Mouse (Mus musculus) spleen, postnatal 36 days (tissue): ENCODE results near the gene Sgcd.

Experiments
- DNase-seq, 2 experiments: peaks; one replicate each; pipeline ENCODE4 v3.0.0; 2022; ENCODE audit warnings: low spot score in 2 of 2, mixed read lengths in 1 of 2

Gene Sgcd

GRCm38 (mm10) chr11:47988697-47989533 lies at the start of gene Sgcd:
Sgcd (minus strand) TSS chr11:47988969.
- no peak for DNase-seq

DNA sequence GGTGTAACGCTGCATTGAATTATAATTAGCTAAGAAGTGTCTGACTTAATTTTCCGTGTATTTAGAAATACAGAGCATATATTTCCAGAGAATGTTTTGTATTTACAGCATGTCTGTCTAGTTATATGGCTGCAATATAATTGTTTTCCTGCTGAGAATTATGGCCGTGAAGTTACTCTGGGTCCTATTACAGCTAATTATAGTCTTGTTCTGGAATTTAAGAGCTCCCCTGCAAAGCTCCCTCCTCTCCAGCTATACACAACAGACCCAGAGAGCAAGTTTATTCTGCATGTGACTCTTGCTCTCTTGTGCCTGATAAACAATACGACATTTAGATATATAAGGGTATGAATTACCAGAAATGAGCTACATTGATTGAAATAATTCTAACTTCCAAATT lies 49.3 kb upstream of the Sgcd start:
- no peak for DNase-seq

DNA sequence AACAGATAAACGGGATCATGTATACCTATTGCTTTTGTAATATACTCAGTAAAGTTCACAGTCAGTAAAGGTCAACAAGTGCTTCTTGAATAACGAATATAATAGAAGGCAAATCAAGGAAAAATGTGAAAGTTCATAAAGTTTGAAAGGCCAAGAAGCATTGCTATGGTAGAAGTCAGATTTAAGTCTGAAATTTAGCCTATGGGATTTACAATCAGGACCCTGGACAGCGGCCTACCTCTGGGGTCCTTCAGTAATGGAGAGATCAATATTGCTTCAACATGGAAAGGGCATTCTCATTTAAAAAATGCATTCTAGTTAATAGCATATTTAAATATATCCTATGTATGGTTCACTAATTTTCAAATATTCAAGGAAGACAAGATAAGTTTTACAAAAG lies 24.1 kb upstream of the Sgcd start:
- DNase-seq, result no peak

DNA sequence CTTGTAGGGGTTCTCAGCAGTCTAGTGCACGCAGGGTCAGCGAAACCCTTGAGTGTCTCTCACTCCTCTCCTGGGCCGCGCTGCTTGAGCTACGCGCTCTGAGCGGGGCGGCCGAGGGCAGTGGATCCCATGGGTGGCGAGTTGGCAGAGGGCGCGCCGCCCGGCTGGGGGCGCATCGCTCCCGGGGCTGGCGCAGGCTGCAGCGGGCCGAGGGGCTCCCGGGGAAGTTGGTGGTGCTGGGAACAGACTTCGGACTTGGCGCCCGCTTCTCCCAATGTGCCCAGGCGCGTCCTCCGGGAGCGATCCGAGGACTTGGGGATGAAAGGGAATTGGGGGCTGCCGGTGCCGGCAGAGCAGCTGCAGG lies 454 bp downstream of the Sgcd start:
- no peak for DNase-seq

- no peak for DNase-seq
Observed at GRCm38 (mm10) chr11:47987893-47988267, 889 bp downstream of the Sgcd start.

DNA sequence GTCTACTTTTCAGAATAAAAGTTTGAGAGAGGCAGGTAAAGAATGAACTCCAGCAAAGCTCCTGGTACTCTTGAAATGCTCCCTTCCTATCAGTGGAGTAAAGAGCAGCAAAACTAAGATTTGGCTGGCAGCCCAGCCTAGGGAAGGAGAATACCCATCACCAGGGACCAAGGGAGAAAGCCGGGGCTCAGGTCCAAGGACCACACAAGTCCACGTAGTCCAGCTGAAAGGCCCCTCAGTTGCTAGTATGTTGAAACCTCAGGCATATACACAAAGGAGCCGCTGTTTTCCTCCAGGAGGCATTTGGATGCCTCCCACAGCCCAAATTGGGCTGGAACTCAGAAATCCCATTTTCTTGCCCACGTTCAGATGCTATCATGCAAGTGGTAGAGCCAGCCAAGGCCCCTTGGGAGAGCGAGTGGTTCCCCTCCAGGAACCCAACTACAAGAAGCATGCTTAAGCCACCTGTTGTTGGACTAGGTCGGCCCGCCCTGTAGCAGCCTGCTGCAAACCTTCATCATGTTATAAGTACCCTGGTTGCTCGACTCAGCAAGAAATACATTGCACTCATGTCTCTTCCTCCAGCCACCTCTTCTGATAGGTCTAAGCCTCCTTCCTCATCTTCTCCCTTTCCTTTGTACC lies 1.4 kb downstream of the Sgcd start:
- no peak for DNase-seq

DNA sequence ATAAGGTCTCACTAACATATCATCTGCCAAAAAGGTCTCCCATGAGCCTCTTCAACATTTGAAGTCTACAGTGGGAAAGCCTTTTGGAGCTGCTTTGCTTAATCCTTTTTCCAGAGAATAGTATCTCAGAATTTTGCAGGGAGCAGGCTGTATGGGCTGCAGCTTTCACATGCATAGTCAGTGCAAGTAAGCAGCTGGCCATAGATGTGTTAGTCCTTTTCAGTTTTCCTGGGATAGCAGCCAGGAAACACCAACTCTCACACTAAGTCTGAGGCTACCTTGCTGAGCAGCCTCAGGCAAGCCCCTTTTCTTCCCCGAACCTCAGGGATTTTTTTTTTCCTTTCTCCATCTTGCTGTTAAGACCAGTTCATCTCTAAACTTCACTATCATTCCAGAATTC lies 6.6 kb downstream of the Sgcd start:
- DNase-seq, result no peak

DNA sequence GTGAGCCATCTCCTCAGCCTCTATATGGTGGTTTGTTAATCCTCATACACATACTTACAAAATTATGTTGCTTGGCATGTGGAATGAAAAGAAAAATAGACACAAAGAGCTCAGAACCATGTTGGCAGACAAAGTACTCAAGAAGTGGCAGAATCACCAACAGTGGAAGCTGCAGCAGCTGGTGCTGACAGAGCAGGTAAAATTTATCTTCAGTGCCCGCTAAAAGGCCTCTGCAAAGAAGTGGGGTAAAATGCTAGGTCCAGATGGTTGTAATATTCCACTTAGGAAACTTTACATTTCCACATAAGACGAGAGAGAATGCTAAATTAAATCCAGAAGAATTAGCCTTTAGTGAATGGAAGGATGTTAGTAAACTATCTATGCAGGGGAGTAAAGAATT lies 7.7 kb downstream of the Sgcd start:
- DNase-seq, result no peak

GRCm38 (mm10) chr11:47953291-47953690 lies 35.5 kb downstream of the Sgcd start:
- DNase-seq, result no peak

DNA sequence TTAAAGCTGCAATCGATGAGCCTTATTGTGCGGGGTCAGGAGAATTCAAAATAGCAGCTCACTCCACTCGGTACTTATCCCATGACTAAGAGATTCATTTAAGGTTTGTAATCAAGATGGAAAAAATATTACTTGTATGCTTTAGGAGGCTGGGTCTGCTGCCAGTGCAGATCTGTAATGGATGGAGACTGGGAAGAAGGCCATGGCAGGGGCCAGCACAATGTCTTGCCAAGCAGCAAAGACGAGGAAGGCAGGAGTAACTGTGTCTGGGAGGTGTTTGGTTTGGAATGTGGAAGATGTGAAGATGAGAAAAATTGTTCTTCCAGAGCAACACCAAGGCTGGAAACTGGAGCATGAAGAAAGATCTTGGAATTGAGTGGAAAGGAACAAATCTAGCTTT lies 36.4 kb downstream of the Sgcd start:
- DNase-seq, result no peak

DNA sequence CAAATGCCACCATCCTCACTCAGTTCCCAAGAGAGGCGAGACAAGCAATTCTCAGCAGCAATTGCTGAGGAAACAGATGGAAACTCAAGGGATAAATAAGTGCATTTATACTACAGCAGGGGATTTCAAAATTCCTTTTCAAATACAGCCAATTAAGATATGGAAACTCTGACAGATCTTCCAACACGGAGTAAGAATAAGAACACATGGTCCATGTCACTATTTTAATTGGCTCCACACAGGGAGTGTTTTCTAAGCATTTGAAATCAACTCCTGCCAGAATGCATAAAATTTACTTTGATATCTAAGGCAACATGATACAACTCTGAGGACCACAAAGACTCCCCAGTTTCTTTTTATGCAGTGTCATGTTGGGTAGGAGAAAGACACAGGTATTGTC lies 49.0 kb downstream of the Sgcd start:
- DNase-seq, result no peak

- DNase-seq, result no peak
Observed at GRCm38 (mm10) chr11:47917616-47918015, 71.2 kb downstream of the Sgcd start.

DNA sequence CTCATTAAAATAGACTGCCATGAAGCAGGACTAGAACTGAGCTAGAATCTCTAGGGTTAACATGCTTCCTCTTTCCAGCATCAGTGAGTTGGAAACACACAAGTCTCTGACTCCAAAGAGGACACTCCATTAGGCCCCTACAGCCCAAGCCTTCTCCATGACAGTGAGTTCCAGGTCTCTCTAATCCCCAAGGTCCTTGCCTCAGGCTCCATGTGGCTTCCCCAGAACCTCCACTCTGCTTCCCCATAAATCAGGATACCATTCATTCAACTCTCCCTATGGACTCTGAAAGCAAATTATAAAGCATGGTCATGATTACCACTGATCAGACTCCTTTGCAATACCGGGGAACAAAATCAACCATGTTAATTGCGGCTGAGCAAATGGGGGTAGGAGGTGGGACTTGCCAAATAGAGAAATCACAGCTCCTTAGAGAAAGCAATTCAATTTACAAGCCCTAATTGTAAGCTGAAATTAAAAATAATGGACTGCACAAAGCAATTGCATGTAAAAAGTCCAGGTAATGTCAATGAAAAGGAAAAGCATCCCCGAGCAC lies 97.1 kb downstream of the Sgcd start:
- DNase-seq, result no peak

DNA sequence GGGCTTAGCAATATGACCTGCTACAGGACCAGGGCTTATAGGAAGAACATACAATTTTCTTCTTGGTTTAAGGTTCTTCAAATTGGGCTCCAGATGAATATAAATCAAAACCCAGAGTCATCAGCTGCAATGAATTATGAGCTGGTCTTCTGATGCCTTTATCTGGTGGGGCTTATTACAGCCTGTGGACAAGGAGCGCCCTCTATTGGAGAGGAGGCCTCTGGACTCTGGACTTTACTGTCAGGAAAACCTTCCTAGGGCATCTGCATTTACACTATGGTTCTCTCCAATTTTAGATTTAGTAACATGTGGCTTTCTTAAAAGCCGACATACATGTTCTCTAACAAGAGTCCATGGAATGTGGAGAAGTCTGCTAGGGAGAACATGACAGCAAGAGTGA lies 98.5 kb downstream of the Sgcd start:
- DNase-seq, result no peak

- DNase-seq, result no peak
Observed at GRCm38 (mm10) chr11:47885310-47885709, 103.5 kb downstream of the Sgcd start.

DNA sequence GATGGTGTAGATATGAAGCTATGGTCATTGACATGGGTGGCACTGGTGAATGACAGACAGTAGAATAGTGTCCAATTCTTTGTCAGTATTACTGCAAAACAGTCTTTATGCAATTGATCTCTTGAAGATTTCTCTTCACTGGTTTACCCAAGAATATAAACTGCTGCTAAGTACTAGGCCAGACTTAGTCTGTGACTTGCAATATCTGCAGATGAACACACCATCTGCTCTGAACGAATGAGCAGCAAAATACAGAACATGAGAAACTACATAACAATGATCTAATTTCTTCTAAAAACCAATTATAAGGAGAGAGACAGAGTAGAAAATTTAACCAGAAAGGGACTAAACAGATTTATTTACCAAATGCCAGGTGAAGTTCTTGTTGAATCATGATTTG lies 105.2 kb downstream of the Sgcd start:
- DNase-seq, result no peak

GRCm38 (mm10) chr11:47876633-47877170 lies 112.1 kb downstream of the Sgcd start:
- DNase-seq, result no peak

GRCm38 (mm10) chr11:47845894-47846293 lies 142.9 kb downstream of the Sgcd start:
- no peak for DNase-seq

DNA sequence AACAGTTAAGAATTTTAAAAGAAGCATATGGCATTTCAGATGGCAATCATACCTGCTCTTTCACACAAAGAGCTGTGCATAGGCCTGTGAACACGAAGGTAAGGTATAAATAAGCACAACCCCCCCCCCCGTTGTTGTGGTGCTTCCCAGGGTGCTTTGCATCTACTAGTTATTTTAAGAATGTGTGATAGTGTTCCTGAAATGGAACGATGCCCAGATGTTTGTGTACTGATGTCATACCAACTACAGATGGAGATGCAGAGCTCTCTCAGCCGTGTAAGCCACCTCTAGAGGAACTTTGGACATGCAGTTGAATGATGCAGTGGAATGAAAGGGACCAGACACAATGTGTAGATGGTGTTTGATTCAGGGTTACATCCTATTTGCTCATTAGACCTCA lies 155.5 kb downstream of the Sgcd start:
- no peak for DNase-seq

DNA sequence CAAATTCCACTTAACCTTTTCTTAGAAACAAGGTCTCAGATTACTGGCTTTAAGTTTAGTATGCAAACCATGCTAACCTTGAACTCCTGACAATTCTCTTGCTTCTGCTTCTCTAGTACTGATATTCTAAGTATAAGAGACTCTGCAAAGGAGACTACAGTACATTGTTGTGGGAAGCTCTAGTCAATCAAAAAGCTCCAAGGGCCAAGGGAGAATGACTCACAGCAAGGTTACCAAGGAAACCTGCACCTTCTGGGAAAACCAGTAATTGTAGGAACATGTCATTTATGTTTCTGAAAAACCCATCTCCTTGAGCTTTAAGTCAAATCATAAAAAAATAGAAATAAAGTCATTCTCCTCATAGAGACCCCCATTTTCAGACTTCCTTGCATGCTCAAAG lies 178.5 kb downstream of the Sgcd start:
- DNase-seq, result no peak

- DNase-seq, result no peak
Observed at GRCm38 (mm10) chr11:47804101-47804715, 184.6 kb downstream of the Sgcd start.

DNA sequence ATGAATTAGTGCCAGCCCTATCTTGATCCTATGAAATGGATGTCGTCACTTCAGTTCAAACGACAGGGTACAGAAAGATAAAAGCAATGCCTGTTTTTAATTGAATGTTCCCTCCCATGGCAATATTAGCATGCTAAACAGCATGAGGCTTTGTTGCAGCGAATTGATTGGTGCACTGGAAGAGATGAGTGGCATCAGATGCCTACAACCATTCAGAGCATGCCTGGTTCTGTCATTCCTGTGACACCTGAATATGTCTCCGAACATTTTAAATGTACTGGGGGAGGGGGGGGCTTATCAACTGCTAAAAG lies 210.9 kb downstream of the Sgcd start:
- no peak for DNase-seq
